Mouse (Mus musculus): ENCODE results near the gene Dnah11. TPM values are rescaled to one million over a fixed set of nuclear protein-coding genes. Genes with fewer than 3 reads are reported as not detected.

Gene Dnah11
- polyA plus RNA-seq, 1 experiment from 2014 or later, result 0.03 TPM

DNA sequence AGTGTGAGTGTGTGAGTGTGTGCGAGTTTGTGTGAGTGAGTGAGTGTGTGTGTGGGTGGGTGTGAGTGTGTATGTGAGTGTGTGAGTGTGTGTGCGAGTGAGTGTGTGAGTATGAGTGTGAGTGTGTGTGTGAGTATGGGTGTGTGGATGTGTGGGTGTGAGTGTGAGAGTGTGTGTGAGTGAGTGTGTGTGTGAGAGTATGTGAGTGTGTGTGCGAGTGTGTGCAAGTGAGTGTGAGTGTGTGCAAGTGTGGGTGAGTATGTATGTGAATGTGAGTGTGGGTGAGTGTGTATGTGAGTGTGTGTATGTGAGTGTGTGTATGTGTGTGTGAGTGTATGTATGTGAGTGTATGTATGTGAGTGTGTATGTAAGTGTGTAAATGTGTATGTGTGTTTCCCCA is 79.2 kb downstream of the Dnah11 start:
- H3K4me3 ChIP-seq (ENCODE audit: inconsistent target), result no peak overlapping the region
- no peaks in the 10 kb centered on the region for H3K36me3 ChIP-seq (ENCODE audit: inconsistent target)
- H3K79me2 ChIP-seq (ENCODE audit: inconsistent target), result no peaks in the 10 kb centered on the region
- H3K27ac ChIP-seq, result no peak overlapping the region
- WGBS (ENCODE audit: missing documents), result 89% methylated on average over 3 of the region's 3 CpGs

DNA sequence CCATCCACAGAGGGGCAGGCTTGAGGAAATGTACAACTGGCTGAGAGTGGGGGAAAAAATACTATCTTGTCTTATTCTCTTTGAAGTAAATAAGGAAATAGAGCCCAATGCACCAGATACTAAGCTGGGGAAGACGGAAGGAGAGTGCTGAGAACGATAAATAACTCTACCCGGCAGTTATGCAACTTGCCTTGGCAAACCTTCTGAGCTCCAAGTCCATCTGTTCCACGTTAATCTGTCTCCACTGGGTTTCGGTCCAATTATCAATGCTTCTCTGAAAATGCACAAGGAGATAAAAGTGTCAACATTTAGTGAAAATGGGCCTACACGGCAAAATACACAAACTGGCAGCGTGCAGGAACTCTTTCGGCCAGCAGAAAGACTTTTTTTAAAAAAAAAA is 86.2 kb downstream of the Dnah11 start:
- Histone ChIP-seq H3K36me3 (ENCODE audit: inconsistent target) (no peaks in the 10 kb centered on the region), H3K27ac (no peak overlapping the region), H3K79me2 (ENCODE audit: inconsistent target) (no peaks in the 10 kb centered on the region), H3K4me3 (ENCODE audit: inconsistent target) (no peak overlapping the region)
- WGBS (ENCODE audit: missing documents), result 79% methylated on average over 8 of the region's 8 CpGs

DNA sequence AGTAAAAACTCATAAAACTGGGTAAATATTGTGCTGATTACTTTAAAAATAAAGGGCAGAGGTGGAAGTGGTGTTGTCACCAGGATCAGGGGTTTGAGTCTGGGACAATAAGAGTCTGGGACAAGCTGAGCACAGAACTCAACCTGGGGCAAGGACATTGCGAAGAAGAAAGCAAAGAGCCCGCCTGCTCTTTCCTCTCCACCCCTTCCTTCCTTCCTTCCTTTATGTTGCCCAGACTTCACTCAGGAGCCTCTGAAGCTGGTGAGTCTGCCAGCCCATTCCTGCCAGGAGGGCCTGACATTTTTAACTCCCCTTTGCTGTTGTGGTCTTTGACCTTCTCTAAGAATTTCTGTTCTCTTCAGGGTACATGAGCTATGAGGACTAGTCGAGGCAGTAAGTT is 86.9 kb downstream of the Dnah11 start:
- Histone ChIP-seq H3K79me2 (ENCODE audit: inconsistent target) (no peaks in the 10 kb centered on the region), H3K4me3 (ENCODE audit: inconsistent target) (no peak overlapping the region), H3K27ac (no peak overlapping the region), H3K36me3 (ENCODE audit: inconsistent target) (no peaks in the 10 kb centered on the region)
- 17% methylated on average over 3 of the region's 3 CpGs for WGBS (ENCODE audit: missing documents)

DNA sequence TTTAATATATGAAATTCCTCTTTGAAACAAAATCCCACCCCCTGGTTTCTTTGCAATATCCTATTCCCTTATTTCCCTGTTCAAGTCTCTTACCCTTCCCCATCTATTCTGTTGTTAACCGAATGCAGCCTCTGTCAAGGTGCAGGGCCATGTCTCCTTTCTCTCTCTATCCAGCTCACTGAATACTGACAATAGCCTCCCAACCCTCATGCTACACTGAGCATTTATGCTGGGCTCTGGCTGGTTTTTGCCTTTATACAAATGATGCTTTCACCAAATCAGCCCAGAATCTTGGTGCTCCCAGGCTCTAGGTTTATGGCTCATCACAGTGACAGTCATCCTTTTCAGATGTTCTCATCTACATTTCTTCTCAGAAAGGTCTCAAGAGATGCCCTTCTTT is 91.1 kb downstream of the Dnah11 start:
- 90% methylated on average over 1 of the region's 1 CpGs for WGBS (ENCODE audit: missing documents)
- no peaks in the 10 kb centered on the region for H3K79me2 ChIP-seq (ENCODE audit: inconsistent target)
- H3K4me3 ChIP-seq (ENCODE audit: inconsistent target), result no peak overlapping the region
- no peaks in the 10 kb centered on the region for H3K36me3 ChIP-seq (ENCODE audit: inconsistent target)
- no peak overlapping the region for H3K27ac ChIP-seq

DNA sequence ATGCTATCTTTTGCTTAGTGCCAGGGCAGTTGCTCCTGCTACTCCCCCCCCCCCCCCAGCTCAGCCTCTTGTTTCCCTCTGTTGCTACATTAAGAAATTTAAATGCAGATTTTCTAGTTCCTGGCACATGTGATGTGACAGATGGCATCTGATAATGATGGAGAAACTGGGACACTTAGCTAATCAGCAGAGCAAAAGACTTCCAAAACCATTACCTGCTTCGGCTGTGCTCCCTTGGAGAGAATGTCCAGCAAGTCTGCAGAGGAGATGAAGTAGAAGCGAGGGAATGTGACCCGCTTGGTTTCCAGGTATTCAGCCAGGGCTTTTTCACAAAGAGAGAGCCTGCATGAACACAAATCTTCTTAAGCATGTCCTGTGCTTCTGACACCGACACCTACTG is 94.3 kb downstream of the Dnah11 start:
- WGBS (ENCODE audit: missing documents), result 95% methylated on average over 4 of the region's 4 CpGs
- no peaks in the 10 kb centered on the region for H3K36me3 ChIP-seq (ENCODE audit: inconsistent target)
- H3K79me2 ChIP-seq (ENCODE audit: inconsistent target), result no peaks in the 10 kb centered on the region
- no peak overlapping the region for H3K4me3 ChIP-seq (ENCODE audit: inconsistent target)
- no peak overlapping the region for H3K27ac ChIP-seq

DNA sequence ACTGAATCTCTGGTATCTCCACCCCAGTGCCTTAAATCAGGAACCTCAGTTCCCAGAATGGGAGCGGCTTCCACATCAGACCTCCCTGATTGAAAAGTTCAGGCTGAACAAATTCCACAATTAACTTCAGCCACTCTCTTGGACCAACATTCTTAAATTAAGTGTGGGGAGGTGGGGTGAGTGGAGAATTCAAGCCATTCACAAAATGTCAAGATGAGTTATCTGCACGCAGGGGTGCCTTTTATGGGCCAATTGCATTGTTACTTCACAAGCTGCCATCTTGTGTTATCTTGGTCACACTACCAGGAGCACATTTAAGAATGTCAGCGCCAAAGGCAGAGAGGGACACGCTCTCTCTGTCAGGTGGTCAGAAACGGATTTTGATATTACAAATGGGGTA is 99.1 kb downstream of the Dnah11 start:
- H3K79me2 ChIP-seq (ENCODE audit: inconsistent target), result no peaks in the 10 kb centered on the region
- no peak overlapping the region for H3K4me3 ChIP-seq (ENCODE audit: inconsistent target)
- 89% methylated on average over 5 of the region's 5 CpGs for WGBS (ENCODE audit: missing documents)
- H3K36me3 ChIP-seq (ENCODE audit: inconsistent target), result no peaks in the 10 kb centered on the region
- no peak overlapping the region for H3K27ac ChIP-seq

DNA sequence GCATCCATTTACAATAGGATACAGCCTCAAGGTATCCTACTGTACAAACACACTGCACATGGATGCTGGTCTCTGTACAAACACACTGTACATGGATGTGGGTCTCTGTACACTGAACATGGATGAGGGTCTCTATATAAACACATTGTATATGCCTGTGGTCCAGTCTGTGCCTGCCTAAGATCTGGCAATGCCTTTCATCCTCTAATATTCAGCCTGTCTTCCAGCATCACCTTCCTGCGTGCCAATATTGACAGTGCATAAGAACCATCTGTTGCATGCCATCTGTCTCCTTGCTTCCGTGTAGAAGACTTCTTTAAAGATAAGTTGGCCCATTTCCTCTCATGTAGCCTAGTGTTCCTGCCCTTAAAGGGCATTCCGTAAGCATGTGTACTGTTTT is 100.6 kb downstream of the Dnah11 start:
- Histone ChIP-seq H3K79me2 (ENCODE audit: inconsistent target) (no peaks in the 10 kb centered on the region), H3K27ac (no peak overlapping the region), H3K4me3 (ENCODE audit: inconsistent target) (no peak overlapping the region), H3K36me3 (ENCODE audit: inconsistent target) (no peaks in the 10 kb centered on the region)
- WGBS (ENCODE audit: missing documents), result 89% methylated on average over 3 of the region's 3 CpGs

DNA sequence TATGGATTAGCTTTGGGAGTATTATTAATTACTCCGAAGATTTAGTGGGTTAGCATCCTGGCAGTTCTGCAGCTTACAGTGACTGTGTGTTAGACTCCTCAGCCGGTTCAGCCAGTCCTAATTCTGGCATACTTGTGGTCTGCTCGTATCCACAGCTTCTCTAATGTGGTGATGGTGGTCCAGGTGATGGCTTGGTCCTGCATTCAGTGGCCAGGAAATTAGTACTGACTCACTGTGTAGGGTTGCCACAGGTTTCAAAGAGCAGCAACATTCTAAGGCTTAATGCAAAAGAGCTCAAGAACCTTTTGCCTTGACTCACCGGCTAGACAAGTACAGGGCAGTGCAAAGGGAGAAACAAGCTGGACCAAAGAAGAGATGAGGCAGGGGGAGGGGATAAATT is 103.9 kb downstream of the Dnah11 start:
- no peaks in the 10 kb centered on the region for H3K36me3 ChIP-seq (ENCODE audit: inconsistent target)
- H3K4me3 ChIP-seq (ENCODE audit: inconsistent target), result no peak overlapping the region
- H3K79me2 ChIP-seq (ENCODE audit: inconsistent target), result no peaks in the 10 kb centered on the region
- 57% methylated on average over 4 of the region's 4 CpGs for WGBS (ENCODE audit: missing documents)
- no peak overlapping the region for H3K27ac ChIP-seq

DNA sequence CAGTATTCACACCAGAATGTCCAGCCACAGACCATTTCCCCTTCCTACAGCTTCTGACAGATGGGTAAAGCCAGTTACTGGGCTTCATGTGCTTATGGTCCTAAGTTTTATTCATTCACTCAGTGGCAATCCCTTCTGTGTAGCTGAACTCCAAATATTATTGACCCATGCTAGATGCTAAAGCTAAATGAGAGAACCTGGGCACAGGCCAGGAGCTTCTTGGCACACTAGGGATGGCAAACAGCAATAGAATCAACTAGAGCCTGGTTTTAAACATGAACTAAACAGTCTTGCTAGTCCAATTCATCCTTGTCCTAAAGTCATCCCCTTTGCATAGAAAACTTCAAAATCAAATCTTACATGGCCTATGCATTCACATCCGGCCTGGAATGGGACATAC is 113.6 kb downstream of the Dnah11 start:
- no peaks in the 10 kb centered on the region for H3K36me3 ChIP-seq (ENCODE audit: inconsistent target)
- H3K4me3 ChIP-seq (ENCODE audit: inconsistent target), result no peak overlapping the region
- H3K27ac ChIP-seq, result no peak overlapping the region
- H3K79me2 ChIP-seq (ENCODE audit: inconsistent target), result no peaks in the 10 kb centered on the region
- 100% methylated on average over 1 of the region's 1 CpGs for WGBS (ENCODE audit: missing documents)

DNA sequence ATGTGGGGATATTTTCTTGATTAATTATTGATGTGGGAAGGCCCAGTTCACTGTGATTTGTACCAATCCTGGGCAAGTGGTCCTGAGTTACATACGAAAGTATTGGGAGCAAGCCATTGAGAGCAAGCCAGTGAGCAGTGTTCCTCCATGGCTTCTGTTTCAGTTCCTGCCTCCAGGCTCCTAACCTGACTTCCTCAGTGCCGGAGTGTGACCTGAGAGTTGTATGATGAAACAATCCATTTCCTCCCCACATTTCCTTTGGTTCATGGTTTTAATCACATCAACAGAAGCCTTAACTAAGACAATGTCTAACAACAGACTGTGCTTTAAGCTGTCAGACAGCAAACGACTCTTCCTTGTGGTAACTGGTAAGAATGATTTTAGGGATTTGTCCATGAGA is 114.0 kb downstream of the Dnah11 start:
- WGBS (ENCODE audit: missing documents), result 50% methylated on average over 3 of the region's 3 CpGs
- H3K36me3 ChIP-seq (ENCODE audit: inconsistent target), result no peaks in the 10 kb centered on the region
- H3K4me3 ChIP-seq (ENCODE audit: inconsistent target), result no peak overlapping the region
- no peak overlapping the region for H3K27ac ChIP-seq
- no peaks in the 10 kb centered on the region for H3K79me2 ChIP-seq (ENCODE audit: inconsistent target)

DNA sequence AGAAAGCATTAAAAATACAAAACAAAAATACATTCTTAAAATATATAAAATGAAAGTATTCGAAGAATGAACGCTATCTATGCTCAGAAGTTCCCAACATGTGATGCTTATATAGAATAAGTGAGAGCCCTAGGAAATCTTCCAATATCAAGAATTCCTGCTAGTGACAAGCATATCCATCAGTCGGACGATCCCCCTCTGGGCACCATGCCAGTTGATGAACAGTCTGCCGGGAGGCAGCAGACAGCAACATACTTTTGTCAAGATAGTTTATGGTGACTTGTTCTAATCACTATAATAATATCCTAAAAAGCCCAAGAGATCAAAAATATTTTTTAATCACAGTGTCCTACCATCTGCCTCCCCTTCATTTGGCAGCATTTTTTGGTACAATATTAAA is 114.7 kb downstream of the Dnah11 start:
- Histone ChIP-seq H3K79me2 (ENCODE audit: inconsistent target) (no peaks in the 10 kb centered on the region), H3K36me3 (ENCODE audit: inconsistent target) (no peaks in the 10 kb centered on the region)
- WGBS (ENCODE audit: missing documents), result 90% methylated on average over 5 of the region's 5 CpGs

DNA sequence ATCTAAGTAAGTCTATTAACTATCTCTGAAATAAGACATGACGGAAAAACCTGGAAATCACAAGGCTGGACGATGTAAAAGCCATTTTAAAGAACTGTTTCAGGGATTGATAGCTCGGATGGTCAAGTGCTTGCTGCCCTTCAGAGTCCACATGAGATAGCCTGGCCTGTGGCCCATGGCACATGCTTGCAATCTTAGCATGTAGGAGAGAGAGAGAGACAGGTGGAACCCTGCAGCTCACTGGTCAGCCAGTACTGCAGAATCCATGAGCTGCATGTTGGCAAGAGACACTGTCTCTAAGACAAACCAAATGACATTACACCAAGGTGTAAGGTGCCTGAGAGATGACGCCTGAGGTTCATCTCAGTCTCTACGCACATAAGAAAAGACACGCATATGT is 118.4 kb downstream of the Dnah11 start:
- Histone ChIP-seq H3K4me3 (ENCODE audit: inconsistent target) (no peak overlapping the region), H3K27ac (no peak overlapping the region), H3K36me3 (ENCODE audit: inconsistent target) (no peaks in the 10 kb centered on the region), H3K79me2 (ENCODE audit: inconsistent target) (no peaks in the 10 kb centered on the region)
- 90% methylated on average over 6 of the region's 6 CpGs for WGBS (ENCODE audit: missing documents)

More for the DNA sequence above, 114.7 kb downstream of the Dnah11 start:
- Histone ChIP-seq H3K4me3 (ENCODE audit: inconsistent target) (no peak overlapping the region), H3K27ac (no peak overlapping the region)

DNA sequence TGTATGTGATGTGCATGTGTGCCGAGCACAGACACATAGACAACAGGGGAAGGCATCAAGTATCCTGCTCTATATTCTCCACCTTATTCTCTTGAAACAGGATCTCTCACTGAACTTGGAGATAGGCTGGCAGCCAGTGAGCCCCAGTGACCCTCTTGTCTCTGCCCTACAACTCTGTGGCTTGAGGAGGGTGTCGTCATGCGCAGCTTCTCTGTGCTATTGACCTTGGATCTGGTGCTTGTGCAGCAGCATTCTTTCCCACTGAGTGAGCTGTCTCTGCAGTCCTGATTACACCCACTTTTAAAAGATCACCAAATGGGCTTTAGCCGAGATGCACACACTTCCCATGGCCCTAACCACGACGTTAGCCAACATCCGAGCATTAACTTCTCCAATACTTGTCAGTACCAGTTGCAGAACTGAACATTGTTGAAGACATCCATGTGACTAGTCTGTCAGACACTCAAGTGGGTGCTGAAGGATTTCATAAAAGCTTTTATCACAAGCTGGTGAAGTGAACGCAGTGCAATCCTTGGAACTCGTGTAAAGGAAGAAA is 120.3 kb downstream of the Dnah11 start:
- no peaks in the 10 kb centered on the region for H3K79me2 ChIP-seq (ENCODE audit: inconsistent target)
- H3K27ac ChIP-seq, result no peak overlapping the region
- 49% methylated on average over 9 of the region's 9 CpGs for WGBS (ENCODE audit: missing documents)
- no peak overlapping the region for H3K4me3 ChIP-seq (ENCODE audit: inconsistent target)
- no peaks in the 10 kb centered on the region for H3K36me3 ChIP-seq (ENCODE audit: inconsistent target)

DNA sequence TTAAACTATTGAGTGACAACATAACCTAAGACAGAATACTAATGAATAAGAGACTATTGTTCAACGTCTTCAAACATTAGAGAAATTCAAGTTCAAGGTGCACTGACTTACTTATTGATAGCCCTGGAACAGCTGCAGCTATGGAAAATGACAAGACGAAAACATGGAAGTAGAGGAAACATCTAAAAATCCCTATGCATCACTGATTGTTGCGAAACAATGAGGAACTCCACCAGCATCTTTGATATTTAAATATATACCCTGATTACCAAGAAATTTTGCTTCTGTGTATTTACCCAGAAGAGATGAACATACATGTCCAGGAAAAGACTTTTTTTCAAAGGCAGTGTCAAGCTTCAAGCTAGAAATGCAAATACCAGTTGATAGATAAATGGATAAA is 122.0 kb downstream of the Dnah11 start:
- H3K79me2 ChIP-seq (ENCODE audit: inconsistent target), result no peaks in the 10 kb centered on the region
- WGBS (ENCODE audit: missing documents), result 79% methylated on average over 3 of the region's 3 CpGs
- no peaks in the 10 kb centered on the region for H3K36me3 ChIP-seq (ENCODE audit: inconsistent target)
- no peak overlapping the region for H3K27ac ChIP-seq
- no peak overlapping the region for H3K4me3 ChIP-seq (ENCODE audit: inconsistent target)

DNA sequence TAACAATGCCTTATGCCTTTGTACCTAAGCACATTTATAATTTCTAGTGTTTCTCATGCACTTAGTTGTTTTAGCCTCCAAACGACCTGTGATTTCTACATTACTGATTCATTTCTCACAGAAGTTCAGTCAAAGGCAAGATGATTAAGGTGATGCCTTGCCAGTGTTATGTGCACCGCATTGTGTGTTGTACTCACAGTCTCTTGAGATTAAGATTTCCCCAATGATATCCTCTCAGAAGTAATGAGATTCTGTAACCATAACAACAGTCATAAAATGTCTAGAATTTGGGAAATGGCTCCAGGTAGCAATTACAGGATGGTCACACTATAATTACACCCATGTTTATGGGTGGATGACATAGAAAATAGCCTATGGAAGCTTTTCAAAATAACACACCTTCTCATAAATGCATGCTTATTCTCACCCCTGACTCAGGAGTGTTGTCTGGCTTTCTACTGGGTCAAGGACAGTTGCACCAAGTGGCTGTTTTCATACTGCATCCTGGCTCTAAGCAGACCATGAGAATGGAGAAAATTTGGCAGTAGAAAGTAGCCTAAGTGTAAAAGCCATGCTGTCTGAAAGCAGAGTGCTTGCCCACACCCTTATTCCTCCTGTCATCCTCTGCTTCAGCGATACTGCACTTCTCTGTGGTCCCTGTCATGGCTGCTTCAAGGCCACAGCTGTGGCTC is 126.5 kb downstream of the Dnah11 start:
- no peaks in the 10 kb centered on the region for H3K36me3 ChIP-seq (ENCODE audit: inconsistent target)
- no peak overlapping the region for H3K27ac ChIP-seq
- 89% methylated on average over 3 of the region's 3 CpGs for WGBS (ENCODE audit: missing documents)
- H3K4me3 ChIP-seq (ENCODE audit: inconsistent target), result no peak overlapping the region
- H3K79me2 ChIP-seq (ENCODE audit: inconsistent target), result no peaks in the 10 kb centered on the region

DNA sequence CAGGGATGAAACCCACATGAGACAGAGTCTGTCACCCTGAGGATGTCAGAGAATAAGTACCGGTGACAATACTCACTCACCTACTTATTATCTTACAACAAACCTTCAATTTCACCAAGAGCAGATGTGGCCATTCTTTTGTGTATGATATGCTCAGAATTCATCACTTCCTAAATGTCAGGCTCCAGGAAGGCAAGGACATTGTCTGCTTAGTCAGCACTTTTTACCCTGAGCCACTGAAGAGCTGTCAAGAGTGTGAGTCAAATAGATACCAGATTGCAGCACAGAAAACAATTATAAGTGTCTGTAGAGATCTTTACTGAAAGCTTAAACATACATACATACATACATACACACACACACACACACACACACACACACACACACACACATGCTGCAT is 127.2 kb downstream of the Dnah11 start:
- WGBS (ENCODE audit: missing documents), result 100% methylated on average over 1 of the region's 1 CpGs
- Histone ChIP-seq H3K36me3 (ENCODE audit: inconsistent target) (no peaks in the 10 kb centered on the region), H3K79me2 (ENCODE audit: inconsistent target) (no peaks in the 10 kb centered on the region), H3K27ac (no peak overlapping the region), H3K4me3 (ENCODE audit: inconsistent target) (no peak overlapping the region)

Data from macrophage (primary cell).